Mouse (Mus musculus) midbrain, embryonic 15.5 days (tissue): ENCODE measurements around the gene Enkd1. TPM values are rescaled to one million over a fixed set of nuclear protein-coding genes. Genes with fewer than 3 reads are reported as not detected.

Source experiments
- ATAC-seq: fragments of 200-750 bp; cut with Nextera tagmentation; replicated peaks from 2 replicates; pipeline ENCODE4 v1.8.0; 2017; ENCODE audit warnings: moderate TSS enrichment
- H3K27ac ChIP-seq: fragments of 300-500 bp; sonication (generic); 2 replicates; pipeline ENCODE4 v1.5.1; 2015; ENCODE audit warnings: mild to moderate bottlenecking, inconsistent platforms
- H3K27me3 ChIP-seq: fragments of 300-500 bp; sonication (generic); replicated peaks from 2 replicates; pipeline ENCODE4 v1.6.1; 2015; ENCODE audit warnings: inconsistent platforms
- H3K36me3 ChIP-seq: fragments of 300-500 bp; sonication (generic); replicated peaks from 2 replicates; pipeline ENCODE4 v1.6.1; 2015; ENCODE audit warnings: inconsistent platforms
- H3K4me1 ChIP-seq: fragments of 300-500 bp; sonication (generic); 2 replicates; pipeline ENCODE4 v1.6.1; 2015; ENCODE audit warnings: inconsistent platforms
- H3K4me2 ChIP-seq: fragments of 300-500 bp; sonication (generic); 2 replicates; pipeline ENCODE4 v1.6.1; 2015; ENCODE audit warnings: inconsistent platforms, mild to moderate bottlenecking, moderate library complexity
- H3K4me3 ChIP-seq: fragments of 300-500 bp; sonication (generic); 2 replicates; pipeline ENCODE4 v1.5.1; 2015; ENCODE audit warnings: mild to moderate bottlenecking, inconsistent platforms
- H3K9ac ChIP-seq: fragments of 300-500 bp; sonication (generic); 2 replicates; pipeline ENCODE4 v1.6.1; 2015; ENCODE audit warnings: mild to moderate bottlenecking, inconsistent platforms
- H3K9me3 ChIP-seq: fragments of 300-500 bp; sonication (generic); 2 replicates; pipeline ENCODE4 v1.6.1; 2016; ENCODE audit warnings: inconsistent platforms
- WGBS: fragments of 180-500 bp; shearing (Covaris S2); methylation state at CpG from one replicate; pipeline ENCODE4 v1.1.7; 2015; ENCODE audit warnings: mixed read lengths; 5-methylcytosine and 5-hydroxymethylcytosine counted together
- polyA plus RNA-seq: library from polyadenylated mRNA; unstranded; fragments of >200 nt; fragmentation: Nextera tagmentation; extraction: Ambion mirVana; gene quantifications from 2 replicates; pipeline ENCODE4 v1.2.1, GENCODE M21; 2015

Enkd1 gene
- polyA plus RNA-seq, 1 experiment from 2014 or later, result 16.1 TPM

DNA sequence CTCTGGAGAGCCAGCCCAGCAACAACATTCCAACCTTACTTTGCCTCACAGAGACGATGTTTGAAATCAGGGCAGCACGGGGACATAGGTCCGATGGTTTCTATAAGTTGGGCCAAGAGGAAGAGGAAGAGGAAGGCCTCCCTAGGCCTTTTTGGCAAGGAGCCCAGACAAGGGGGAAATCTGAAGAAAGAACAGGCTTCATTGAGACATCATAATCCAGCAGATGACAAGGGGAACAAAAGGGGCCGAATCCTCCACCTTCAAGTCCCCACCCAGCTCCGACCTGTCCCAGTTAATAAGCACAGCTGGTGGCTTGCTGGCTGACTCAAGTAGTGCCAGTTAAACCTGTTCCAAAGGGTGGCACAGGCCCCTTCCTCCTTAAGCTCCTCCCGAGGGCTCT, 7.0 kb upstream of the Enkd1 start:
- WGBS, result 77% methylated on average over 6 of the region's 6 CpGs
- no peak for ATAC-seq

GRCm38 (mm10) chr8:105714139-105714538, 6.1 kb upstream of the Enkd1 start:
- H3K9me3 ChIP-seq, result no peaks in the 10 kb centered on the region
- H3K27ac ChIP-seq, result no peak overlapping the region
- H3K4me3 ChIP-seq, result no peak overlapping the region
- peaks cover 7% of the 10 kb centered on the region; the same call in 1 of the 2 replicates for H3K36me3 ChIP-seq
- H3K9ac ChIP-seq, result no peak overlapping the region
- WGBS, result 10% methylated on average over 3 of the region's 3 CpGs
- no peaks in the 10 kb centered on the region for H3K27me3 ChIP-seq
- ATAC-seq, result no peak
- no peaks in the 10 kb centered on the region for H3K4me1 ChIP-seq
- H3K4me2 ChIP-seq, result no peak overlapping the region

More for the DNA sequence above, 7.0 kb upstream of the Enkd1 start:
- H3K27ac ChIP-seq, result no peak overlapping the region
- no peak overlapping the region for H3K9ac ChIP-seq
- no peak overlapping the region for H3K4me2 ChIP-seq
- H3K4me1 ChIP-seq, result no peaks in the 10 kb centered on the region
- no peak overlapping the region for H3K4me3 ChIP-seq
- no peaks in the 10 kb centered on the region for H3K27me3 ChIP-seq
- H3K9me3 ChIP-seq, result no peaks in the 10 kb centered on the region
- H3K36me3 ChIP-seq, result peaks cover 7% of the 10 kb centered on the region; the same call in 1 of the 2 replicates

GRCm38 (mm10) chr8:105712286-105712685, 4.3 kb upstream of the Enkd1 start:
- no peaks in the 10 kb centered on the region for H3K9me3 ChIP-seq
- H3K4me1 ChIP-seq, result peaks cover 8% of the 10 kb centered on the region
- WGBS, result 86% methylated on average over 3 of the region's 3 CpGs
- no peaks in the 10 kb centered on the region for H3K27me3 ChIP-seq
- H3K27ac ChIP-seq, result no peak overlapping the region
- no peak overlapping the region for H3K4me2 ChIP-seq
- ATAC-seq, result no peak
- peaks cover 6% of the 10 kb centered on the region; the same call in 1 of the 2 replicates for H3K36me3 ChIP-seq
- no peak overlapping the region for H3K4me3 ChIP-seq
- H3K9ac ChIP-seq, result no peak overlapping the region

- Histone ChIP-seq H3K9ac (no peak overlapping the region), H3K36me3 (no peaks in the 10 kb centered on the region), H3K4me2 (no peak overlapping the region), H3K4me1 (peaks cover 13% of the 10 kb centered on the region), H3K27me3 (no peaks in the 10 kb centered on the region), H3K27ac (no peak overlapping the region), H3K4me3 (no peak overlapping the region), H3K9me3 (no peaks in the 10 kb centered on the region)
- WGBS, result 78% methylated on average over 14 of the region's 14 CpGs
- no peak for ATAC-seq
These were observed 1.3 kb upstream of the Enkd1 start for GRCm38 (mm10) chr8:105709317-105709716.

DNA sequence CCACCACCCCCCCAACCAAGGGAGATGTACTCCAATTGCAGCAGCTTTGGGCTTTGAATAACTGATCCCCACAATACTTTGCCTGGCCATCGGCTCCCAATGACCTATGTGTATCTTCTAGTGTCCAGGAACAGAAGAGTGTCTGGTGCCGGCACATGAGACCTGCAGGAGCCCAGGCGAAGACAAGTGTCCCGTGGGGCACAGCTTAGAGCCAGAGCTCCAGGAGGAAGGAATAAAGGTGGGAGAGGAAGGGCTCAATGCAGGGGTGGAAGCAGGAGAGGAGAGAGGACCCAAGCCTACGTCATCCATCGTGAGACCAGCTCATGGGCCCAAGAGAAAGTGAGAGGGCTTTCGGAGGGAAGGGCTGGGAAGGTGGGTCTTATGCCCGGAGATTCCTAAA, 665 bp upstream of the Enkd1 start:
- Histone ChIP-seq H3K27ac (no peak overlapping the region), H3K27me3 (no peaks in the 10 kb centered on the region), H3K4me3 (no peak overlapping the region), H3K9ac (no peak overlapping the region), H3K9me3 (no peaks in the 10 kb centered on the region), H3K4me1 (peaks cover 13% of the 10 kb centered on the region), H3K4me2 (no peak overlapping the region), H3K36me3 (no peaks in the 10 kb centered on the region)
- peak; percentile 12; the same call in 1 of the 2 replicates for ATAC-seq
- 95% methylated on average over 8 of the region's 8 CpGs for WGBS

DNA sequence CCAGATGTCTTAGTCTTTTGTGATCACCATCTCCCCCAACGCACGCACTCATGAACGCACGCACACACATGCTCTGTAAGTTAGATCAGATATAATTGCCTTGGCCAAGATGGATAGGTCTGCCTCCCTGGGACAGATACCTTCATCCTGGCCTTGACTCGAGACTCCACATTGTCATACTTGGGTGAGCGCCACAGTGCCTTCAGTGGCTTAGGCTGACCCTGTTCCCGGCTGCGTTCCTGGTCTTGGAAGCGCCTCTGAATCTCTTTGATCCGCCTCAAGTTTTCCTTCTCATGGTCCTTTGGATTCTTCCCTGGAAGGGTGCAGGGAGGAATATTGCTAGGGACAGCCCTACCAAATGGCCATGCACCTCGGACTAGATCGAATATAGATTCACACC, 1.6 kb downstream of the Enkd1 start:
- H3K4me2 ChIP-seq, result no peak overlapping the region
- no peaks in the 10 kb centered on the region for H3K27me3 ChIP-seq
- H3K9ac ChIP-seq, result no peak overlapping the region
- 75% methylated on average over 12 of the region's 12 CpGs for WGBS
- H3K36me3 ChIP-seq, result no peaks in the 10 kb centered on the region
- no peak overlapping the region for H3K27ac ChIP-seq
- H3K4me3 ChIP-seq, result no peak overlapping the region
- H3K4me1 ChIP-seq, result peaks cover 24% of the 10 kb centered on the region
- no peak for ATAC-seq
- H3K9me3 ChIP-seq, result no peaks in the 10 kb centered on the region

DNA sequence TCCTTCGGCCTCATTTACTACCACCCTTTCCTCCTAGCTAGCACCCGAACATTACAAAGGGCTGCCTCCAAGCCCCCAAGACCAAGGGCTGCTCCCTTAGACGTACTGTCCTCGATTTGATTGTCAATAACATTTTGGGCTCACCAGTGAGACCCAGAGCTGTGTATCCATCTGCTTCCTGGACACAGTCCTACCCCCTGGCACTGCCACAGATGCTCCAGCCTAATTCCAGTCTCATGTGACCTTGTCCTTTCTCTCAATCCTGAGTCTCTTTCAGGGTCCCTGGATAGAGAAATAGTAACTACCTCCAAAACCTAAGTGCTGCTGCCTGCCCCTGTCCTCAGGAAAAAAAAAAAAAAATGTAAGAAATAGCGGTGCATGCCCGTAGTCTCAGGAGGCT, 3.1 kb downstream of the Enkd1 start:
- Histone ChIP-seq H3K9ac (no peak overlapping the region), H3K27me3 (no peaks in the 10 kb centered on the region), H3K4me2 (no peak overlapping the region), H3K9me3 (no peaks in the 10 kb centered on the region), H3K36me3 (no peaks in the 10 kb centered on the region), H3K27ac (no peak overlapping the region), H3K4me1 (peaks cover 30% of the 10 kb centered on the region), H3K4me3 (no peak overlapping the region)
- ATAC-seq, result no peak
- 90% methylated on average over 6 of the region's 6 CpGs for WGBS

- no peak for ATAC-seq
- Histone ChIP-seq H3K4me2 (no peak overlapping the region), H3K4me3 (no peak overlapping the region), H3K27ac (no peak overlapping the region), H3K9ac (no peak overlapping the region), H3K27me3 (no peaks in the 10 kb centered on the region), H3K4me1 (peaks cover 37% of the 10 kb centered on the region), H3K9me3 (no peaks in the 10 kb centered on the region), H3K36me3 (no peaks in the 10 kb centered on the region)
- WGBS, result 93% methylated on average over 34 of the region's 34 CpGs
These were observed 3.7 kb downstream of the Enkd1 start for GRCm38 (mm10) chr8:105704146-105704812.

DNA sequence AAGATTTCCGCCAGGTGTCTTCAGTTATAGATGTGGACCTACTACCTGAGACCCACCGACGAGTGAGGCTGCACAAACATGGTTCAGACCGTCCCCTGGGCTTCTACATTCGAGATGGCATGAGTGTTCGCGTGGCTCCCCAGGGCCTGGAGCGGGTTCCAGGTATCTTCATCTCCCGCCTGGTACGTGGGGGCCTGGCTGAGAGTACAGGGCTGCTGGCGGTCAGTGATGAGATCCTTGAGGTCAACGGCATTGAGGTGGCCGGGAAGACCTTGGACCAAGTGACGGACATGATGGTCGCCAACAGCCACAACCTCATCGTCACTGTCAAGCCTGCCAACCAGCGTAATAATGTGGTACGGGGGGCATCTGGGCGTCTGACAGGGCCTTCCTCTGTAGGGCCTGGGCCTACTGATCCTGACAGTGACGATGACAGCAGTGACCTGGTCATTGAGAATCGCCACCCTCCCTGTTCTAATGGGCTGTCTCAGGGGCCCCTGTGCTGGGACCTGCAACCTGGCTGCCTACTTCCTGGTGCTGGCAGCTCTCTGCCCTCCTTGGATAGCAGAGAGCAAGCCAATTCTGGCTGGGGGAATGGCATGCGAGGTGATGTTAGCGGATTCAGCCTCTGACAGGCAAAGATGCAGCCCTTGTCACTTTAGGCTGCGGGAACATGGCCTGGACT, 5.1 kb downstream of the Enkd1 start:
- 91% methylated on average over 24 of the region's 24 CpGs for WGBS
- H3K9me3 ChIP-seq, result no peaks in the 10 kb centered on the region
- H3K27me3 ChIP-seq, result no peaks in the 10 kb centered on the region
- ATAC-seq, result no peak
- H3K36me3 ChIP-seq, result peaks cover 8% of the 10 kb centered on the region
- no peak overlapping the region for H3K27ac ChIP-seq
- no peak overlapping the region for H3K9ac ChIP-seq
- peak overlapping the region; percentile 85; the same call in 1 of the 2 replicates for H3K4me2 ChIP-seq
- peaks cover 34% of the 10 kb centered on the region for H3K4me1 ChIP-seq
- no peak overlapping the region for H3K4me3 ChIP-seq

DNA sequence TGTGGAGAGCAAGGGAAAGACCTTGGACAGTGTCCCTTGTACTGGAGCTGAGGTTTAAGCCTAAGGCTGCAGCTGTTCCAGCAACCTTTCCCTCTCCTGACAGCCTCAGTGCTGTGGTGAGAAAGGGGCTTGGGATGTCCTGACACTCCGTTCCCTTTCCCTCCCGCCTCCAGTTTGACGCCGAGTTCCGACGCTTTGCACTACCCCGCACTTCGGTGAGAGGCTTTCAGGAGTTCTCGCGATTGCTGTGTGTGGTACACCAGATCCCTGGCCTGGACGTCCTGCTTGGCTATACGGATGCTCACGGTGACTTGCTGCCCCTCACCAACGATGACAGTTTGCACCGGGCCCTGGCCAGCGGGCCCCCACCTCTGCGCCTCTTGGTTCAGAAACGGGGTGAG, 6.0 kb downstream of the Enkd1 start:
- Histone ChIP-seq H3K4me3 (peak overlapping the region; percentile 64), H3K9ac (peak overlapping the region; percentile 67), H3K36me3 (peaks cover 17% of the 10 kb centered on the region), H3K4me2 (peak overlapping the region; percentile 85), H3K27ac (peak overlapping the region; percentile 92), H3K9me3 (no peaks in the 10 kb centered on the region), H3K27me3 (no peaks in the 10 kb centered on the region), H3K4me1 (peaks cover 26% of the 10 kb centered on the region)
- 36% methylated on average over 18 of the region's 18 CpGs for WGBS
- ATAC-seq, result peak; percentile 24

GRCm38 (mm10) chr8:105700966-105701824, 6.8 kb downstream of the Enkd1 start, which contains the start of the genes Acd and Pard6a:
Acd (minus strand) TSS chr8:105701102.
Pard6a (plus strand) TSS chr8:105701148.
- H3K4me1 ChIP-seq, result peaks cover 24% of the 10 kb centered on the region
- ATAC-seq, result peak; percentile 79

GRCm38 (mm10) chr8:105700566-105700965, 7.4 kb downstream of the Enkd1 start:
- no peaks in the 10 kb centered on the region for H3K27me3 ChIP-seq
- ATAC-seq, result peak; percentile 41; the same call in 1 of the 2 replicates
- H3K27ac ChIP-seq, result peak overlapping the region; percentile 92
- H3K4me3 ChIP-seq, result peak overlapping the region; percentile 64
- H3K4me2 ChIP-seq, result peak overlapping the region; percentile 85
- H3K9ac ChIP-seq, result peak overlapping the region; percentile 59
- no peaks in the 10 kb centered on the region for H3K9me3 ChIP-seq
- peaks cover 20% of the 10 kb centered on the region for H3K36me3 ChIP-seq
- H3K4me1 ChIP-seq, result peaks cover 25% of the 10 kb centered on the region
- under 1% methylated on average over 21 of the region's 21 CpGs for WGBS

More at GRCm38 (mm10) chr8:105700966-105701824, 6.8 kb downstream of the Enkd1 start, which contains the start of the genes Acd and Pard6a:
- H3K27me3 ChIP-seq, result no peaks in the 10 kb centered on the region
- H3K9ac ChIP-seq, result peak within 1 kb of the TSS; percentile 67
- no peaks in the 10 kb centered on the region for H3K9me3 ChIP-seq
- H3K4me2 ChIP-seq, result peak within 1 kb of the TSS; percentile 85
- peaks cover 20% of the 10 kb centered on the region for H3K36me3 ChIP-seq
- peak within 1 kb of the TSS; percentile 64 for H3K4me3 ChIP-seq
- under 1% methylated on average over 60 of the region's 60 CpGs for WGBS
- peak within 1 kb of the TSS; percentile 92 for H3K27ac ChIP-seq
